Mouse (Mus musculus) heart, postnatal 10 days (tissue): ENCODE data around the gene Gm3020. TPM values are rescaled to one million over a fixed set of nuclear protein-coding genes. Genes with fewer than 3 reads are reported as not detected.
"Not testable (repeated sequence)": the region's sequence is repeated elsewhere in the genome, so short reads cannot be mapped to it uniquely, and the experiment has no call there.

ENCODE experiments used
- DNase-seq, 2 experiments: peaks; one replicate each; pipeline ENCODE4 v3.0.0; 2021
- intact Hi-C: fragments of 180-260 bp; cut with DNase I; formaldehyde crosslinking; loops from one replicate; pipeline ENCODE4 v1.15.1; 2025
- total RNA-seq, 2 experiments: library from RNA; stranded (reverse); gene quantifications; 2 replicates each; pipeline ENCODE4 v1.2.3; 2021

Gene Gm3020
- 1 to 10 TPM in 1 of 2 experiments, under 1 TPM in 1; 0.97 to 1.2 TPM for total RNA-seq

- intact Hi-C loops, DNase-seq: not testable (repeated sequence)
Measured at GRCm38 (mm10) chr14:3651730-3652129, at the start of gene Gm3020. Gm3020 (plus strand) TSS chr14:3652030.

GRCm38 (mm10) chr14:3634212-3634611 lies 17.6 kb upstream of the Gm3020 start, which contains the start of gene Gm3012:
Gm3012 (plus strand) TSS chr14:3634512.
- intact Hi-C loops, DNase-seq: not testable (repeated sequence)

- DNase-seq, intact Hi-C loops: not testable (repeated sequence)
Measured at GRCm38 (mm10) chr14:3688483-3688882, 36.7 kb downstream of the Gm3020 start, which contains the start of gene Gm3043. Gm3043 (plus strand) TSS chr14:3688783.

Other genes starting within 250 kb of the Gm3020 start
- 1 to 10 TPM in 1 of 2 experiments, under 1 TPM in 1; 0.97 to 1.2 TPM for gene Gm10409, start 239.4 kb upstream of the Gm3020 start, total RNA-seq
- gene Gm3005, start 223.9 kb upstream of the Gm3020 start, total RNA-seq, result not detected
- gene Gm10408, start 202.7 kb upstream of the Gm3020 start, total RNA-seq, result not detected
- gene Gm3012, start 17.5 kb upstream of the Gm3020 start, total RNA-seq, result not detected
- not detected for gene Gm3043, start 36.8 kb downstream of the Gm3020 start, total RNA-seq
- under 1 TPM; 0.43 to 0.57 TPM for gene Gm3002, start 158.0 kb downstream of the Gm3020 start, total RNA-seq
- not detected for gene Gm3033, start 194.2 kb downstream of the Gm3020 start, total RNA-seq
- not detected for gene Gm2916, start 232.1 kb downstream of the Gm3020 start, total RNA-seq